Mouse (Mus musculus) hematopoietic stem cell, adult 5-6 weeks (primary cell): Measurements from ENCODE around the gene Pdzrn3. TPM values are rescaled to one million over a fixed set of nuclear protein-coding genes. Genes with fewer than 3 reads are reported as not detected.

ENCODE experiments used
- ATAC-seq, 2 experiments: fragments of 125-278 bp in 1 of 2; replicated peaks in 1 of 2; 2 replicates each; pipeline ENCODE4 v1.8.0; 2016 to 2017; ENCODE audit warnings: inconsistent platforms in 2 of 2, mild to moderate bottlenecking in 2 of 2, moderate number of reproducible peaks in 2 of 2, low read depth in 1 of 2, moderate TSS enrichment in 1 of 2; ENCODE audit not compliant: low FRiP score in 2 of 2, poor library complexity in 2 of 2, severe bottlenecking in 2 of 2, insufficient read depth in 1 of 2, low TSS enrichment in 1 of 2
- total RNA-seq: library from RNA; stranded (forward); fragments of 172-1452, 232-1000 nt; gene quantifications from 2 replicates; pipeline ENCODE4 v1.2.3, GENCODE M21; 2017

The Pdzrn3 gene
- total RNA-seq, 1 experiment from 2014 or later = not detected

- ATAC-seq = no peak
Observed at GRCm38 (mm10) chr6:101251916-101252603, 125.6 kb downstream of the Pdzrn3 start.

GRCm38 (mm10) chr6:101251160-101251559, 126.5 kb downstream of the Pdzrn3 start:
- no peak for ATAC-seq

GRCm38 (mm10) chr6:101246137-101246536, 131.6 kb downstream of the Pdzrn3 start:
- ATAC-seq = peak; percentile 49 to 59; a peak in 2 of 4 replicates

- ATAC-seq = no peak
Observed at GRCm38 (mm10) chr6:101244355-101244754, 133.3 kb downstream of the Pdzrn3 start.

GRCm38 (mm10) chr6:101243189-101243815, 134.4 kb downstream of the Pdzrn3 start:
- no peak for ATAC-seq

GRCm38 (mm10) chr6:101236641-101237246, 141.0 kb downstream of the Pdzrn3 start:
- no peak for ATAC-seq

- no peak for ATAC-seq
Observed at GRCm38 (mm10) chr6:101236230-101236629, 141.5 kb downstream of the Pdzrn3 start.

- ATAC-seq = no peak
Observed at GRCm38 (mm10) chr6:101234349-101234748, 143.3 kb downstream of the Pdzrn3 start.

GRCm38 (mm10) chr6:101233680-101234079, 144.0 kb downstream of the Pdzrn3 start:
- no peak for ATAC-seq

- ATAC-seq = no peak
Observed at GRCm38 (mm10) chr6:101227294-101227855, 150.3 kb downstream of the Pdzrn3 start.

GRCm38 (mm10) chr6:101220307-101220706, 157.4 kb downstream of the Pdzrn3 start:
- ATAC-seq = no peak

GRCm38 (mm10) chr6:101219004-101219403, 158.7 kb downstream of the Pdzrn3 start:
- ATAC-seq = peak; percentile 37 to 61; a peak in 2 of 4 replicates

- no peak for ATAC-seq
Observed at GRCm38 (mm10) chr6:101218197-101218596, 159.5 kb downstream of the Pdzrn3 start.

- ATAC-seq = no peak
Observed at GRCm38 (mm10) chr6:101217756-101218155, 159.9 kb downstream of the Pdzrn3 start.

GRCm38 (mm10) chr6:101215436-101215791, 162.3 kb downstream of the Pdzrn3 start:
- ATAC-seq = no peak

- no peak for ATAC-seq
Observed at GRCm38 (mm10) chr6:101214734-101215435, 162.8 kb downstream of the Pdzrn3 start.

GRCm38 (mm10) chr6:101213066-101213465, 164.6 kb downstream of the Pdzrn3 start:
- no peak for ATAC-seq

GRCm38 (mm10) chr6:101212086-101212485, 165.6 kb downstream of the Pdzrn3 start:
- no peak for ATAC-seq
